Mouse (Mus musculus): ENCODE measurements around the gene Vsig2.

The Vsig2 gene

DNA sequence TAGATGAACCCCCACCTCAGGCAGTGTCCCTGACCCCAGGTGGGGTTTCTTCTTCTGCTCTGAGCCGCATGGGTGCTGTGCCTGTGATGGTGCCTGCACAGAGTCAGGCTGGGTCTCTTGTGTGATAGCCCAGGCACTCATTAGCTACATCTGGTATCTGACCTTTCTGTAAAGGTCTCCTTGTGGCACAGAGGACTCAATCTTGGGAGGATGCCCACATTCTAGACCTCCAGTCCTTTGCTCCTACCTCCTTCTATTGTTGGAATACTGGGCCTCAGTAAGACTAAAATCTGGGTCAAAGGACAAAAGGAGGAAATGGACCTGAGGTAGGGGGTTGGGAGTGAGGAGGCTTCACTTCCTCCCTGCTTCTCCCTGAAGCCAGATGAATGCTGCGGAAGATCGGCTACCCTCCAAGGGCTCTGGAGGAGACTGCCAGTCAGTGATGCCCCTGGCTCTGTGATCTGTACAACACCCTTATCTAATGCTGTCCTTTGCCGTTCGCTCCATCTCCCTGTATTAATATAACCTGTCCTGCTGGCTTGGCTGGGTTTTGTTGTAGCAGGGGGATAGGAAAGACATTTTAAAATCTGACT is 1.3 kb upstream of the Vsig2 start:
- no peak for DNase-seq

DNA sequence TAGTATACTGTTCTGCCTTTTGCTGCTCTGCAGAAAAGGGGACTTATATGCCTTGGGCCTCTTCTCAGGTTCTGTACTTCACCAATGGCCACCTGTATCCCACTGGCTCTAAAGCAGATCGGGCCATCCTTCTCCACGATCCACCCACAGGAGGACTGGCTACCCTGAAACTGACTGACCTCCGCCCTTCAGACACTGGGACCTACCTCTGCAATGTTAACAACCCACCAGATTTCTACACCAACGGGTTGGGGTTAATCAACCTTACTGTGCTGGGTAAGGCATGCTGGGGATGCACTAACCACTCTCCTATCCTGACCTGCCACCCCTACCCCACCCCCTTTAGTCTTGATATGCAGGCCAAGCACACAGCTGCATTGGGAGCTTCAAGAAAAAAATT is 1.2 kb downstream of the Vsig2 start:
- DNase-seq = no peak

DNA sequence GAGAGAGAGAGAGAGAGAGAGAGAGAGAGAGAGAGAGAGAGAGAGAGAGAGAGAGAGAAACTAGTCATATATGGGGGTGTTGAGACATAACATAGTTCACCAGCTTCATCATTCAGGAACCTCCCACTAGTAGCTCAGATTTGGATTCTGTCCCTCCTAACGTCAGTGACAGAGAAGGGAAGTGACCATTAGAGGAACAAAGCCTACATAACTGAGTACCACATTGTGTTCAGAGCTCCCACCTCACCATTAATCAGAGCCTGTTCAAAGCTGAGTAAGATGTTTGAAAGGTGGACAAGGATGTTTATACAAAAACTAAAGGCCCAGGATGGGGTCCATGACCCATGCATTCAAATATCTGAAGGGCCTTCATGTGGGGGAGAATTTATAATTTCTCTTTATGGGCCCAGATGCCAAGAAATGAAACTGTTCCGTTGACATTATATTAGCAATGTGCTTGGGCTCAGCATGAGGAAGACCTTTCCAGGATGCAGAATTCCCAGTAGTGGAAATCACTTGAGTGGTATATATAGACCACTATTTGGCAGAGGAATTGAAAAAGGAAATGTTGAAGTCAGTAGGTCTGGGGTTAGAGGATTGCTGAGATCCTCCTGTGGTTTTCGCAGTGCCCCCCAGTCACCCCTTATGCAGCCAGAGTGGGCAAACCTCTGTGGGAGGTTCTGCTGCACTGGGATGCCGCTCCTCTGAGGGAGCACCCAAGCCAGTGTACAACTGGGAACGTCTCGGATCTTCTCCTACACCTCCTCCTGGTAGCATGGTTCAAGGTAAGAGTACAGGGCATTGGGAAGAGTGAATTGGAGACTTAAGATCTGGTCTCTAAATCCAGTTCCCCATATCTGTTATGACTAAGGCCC is 1.9 kb downstream of the Vsig2 start:
- DNase-seq = no peak

GRCm38 (mm10) chr9:37541851-37542642 is 3.0 kb downstream of the Vsig2 start:
- DNase-seq = no peak

DNA sequence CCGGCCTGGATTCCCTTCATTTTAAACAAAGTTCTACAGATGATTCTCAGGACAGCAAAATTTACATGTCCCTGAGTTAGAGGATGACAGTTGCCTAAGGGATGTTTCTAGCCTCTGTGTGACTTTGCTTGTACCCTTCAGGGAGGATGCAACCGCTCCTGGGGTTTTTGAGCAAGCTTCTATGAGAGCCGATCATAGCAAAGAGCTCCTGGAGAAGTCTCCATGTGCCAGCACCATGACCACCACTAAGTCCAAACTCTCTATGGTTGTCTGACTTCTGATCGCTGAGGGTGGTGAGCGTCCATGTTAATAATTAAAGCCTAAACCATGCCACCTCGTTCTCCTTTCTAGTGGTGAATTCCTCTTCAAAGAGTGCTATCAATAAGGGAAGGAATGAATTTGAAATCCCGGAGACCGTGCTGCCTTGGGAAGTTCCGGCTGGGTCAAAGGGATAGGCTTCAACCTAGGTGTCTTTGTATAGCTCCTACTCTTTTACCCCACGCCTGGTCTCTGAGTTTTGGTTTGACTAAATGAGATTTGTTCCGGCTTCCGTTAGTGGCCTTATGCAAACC is 4.9 kb downstream of the Vsig2 start:
- DNase-seq = no peak

GRCm38 (mm10) chr9:37544447-37545165 is 5.6 kb downstream of the Vsig2 start:
- DNase-seq = peak; percentile 66

DNA sequence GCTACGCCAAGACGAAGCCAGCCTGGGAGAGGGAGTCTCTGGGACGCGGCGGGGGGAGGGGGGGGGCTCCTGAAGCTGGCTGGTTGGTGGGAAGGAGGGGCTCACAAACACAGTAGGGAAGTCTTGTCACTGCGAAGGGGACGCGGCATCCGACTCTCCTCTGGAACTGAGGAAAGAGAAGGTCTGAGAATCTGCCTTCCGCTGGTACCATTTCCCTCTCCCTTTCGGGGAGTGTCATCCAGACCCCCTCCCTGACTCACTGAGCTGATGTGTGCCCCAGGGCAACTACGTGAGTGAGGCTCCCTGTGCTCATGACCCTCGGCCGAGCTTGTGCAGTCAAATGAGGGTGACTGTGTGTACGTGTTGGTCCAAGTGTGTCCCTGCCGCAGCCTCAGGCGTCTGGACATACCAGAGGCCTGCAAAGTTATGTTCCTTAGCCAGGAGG is 6.1 kb downstream of the Vsig2 start:
- DNase-seq = no peak

DNA sequence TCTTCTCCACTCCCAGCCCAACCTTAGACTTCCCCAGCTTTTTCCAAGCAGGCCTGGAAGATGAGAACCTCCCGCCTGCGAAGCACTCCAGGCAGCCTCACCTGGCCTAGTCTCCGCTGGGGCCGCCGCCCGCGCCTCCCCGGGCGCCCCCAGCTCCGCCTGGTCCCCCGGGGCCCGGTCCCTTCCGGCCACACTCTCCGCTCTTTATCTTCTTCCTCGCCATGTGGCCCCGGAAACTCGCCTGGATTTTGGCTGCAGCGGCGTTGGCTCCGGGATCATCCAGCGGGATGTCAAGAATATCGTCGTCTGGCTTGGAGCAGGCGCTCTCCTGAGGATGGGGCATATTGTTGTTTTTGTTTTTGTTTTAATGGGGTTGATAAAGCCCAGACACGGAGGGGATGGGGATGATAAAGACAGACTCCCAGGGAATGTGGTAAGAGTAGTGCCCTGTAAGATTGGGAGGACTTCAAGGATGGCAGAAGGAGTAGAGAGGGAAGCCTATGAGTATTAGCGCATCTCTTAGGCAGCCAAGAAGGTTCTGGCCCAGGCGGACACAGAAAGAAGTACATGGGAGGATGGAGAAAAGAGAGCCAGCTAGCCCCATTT is 6.9 kb downstream of the Vsig2 start:
- DNase-seq = no peak

DNA sequence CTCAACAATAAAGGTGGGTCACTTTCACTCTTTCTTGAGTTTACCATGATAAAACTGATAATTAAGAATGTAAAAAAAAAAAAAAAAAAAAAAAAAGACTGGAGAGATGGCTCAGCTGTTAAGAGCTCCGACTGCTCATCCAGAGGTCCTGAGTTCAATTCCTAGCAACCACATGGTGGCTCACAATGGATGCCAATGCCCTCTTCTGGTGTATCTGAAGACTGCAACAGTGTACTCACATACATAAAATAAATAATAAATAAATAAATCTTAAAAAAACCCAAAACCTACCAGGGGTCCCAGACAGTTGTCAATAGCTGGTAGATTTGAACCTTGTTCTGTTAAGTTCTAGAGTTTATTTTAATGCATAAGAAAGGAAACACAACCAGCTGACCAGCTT is 7.8 kb downstream of the Vsig2 start:
- DNase-seq = no peak

GRCm38 (mm10) chr9:37550435-37550834 is 11.4 kb downstream of the Vsig2 start:
- no peak for DNase-seq

- no peak for DNase-seq
Measured at GRCm38 (mm10) chr9:37551751-37552531, 12.9 kb downstream of the Vsig2 start.

DNA sequence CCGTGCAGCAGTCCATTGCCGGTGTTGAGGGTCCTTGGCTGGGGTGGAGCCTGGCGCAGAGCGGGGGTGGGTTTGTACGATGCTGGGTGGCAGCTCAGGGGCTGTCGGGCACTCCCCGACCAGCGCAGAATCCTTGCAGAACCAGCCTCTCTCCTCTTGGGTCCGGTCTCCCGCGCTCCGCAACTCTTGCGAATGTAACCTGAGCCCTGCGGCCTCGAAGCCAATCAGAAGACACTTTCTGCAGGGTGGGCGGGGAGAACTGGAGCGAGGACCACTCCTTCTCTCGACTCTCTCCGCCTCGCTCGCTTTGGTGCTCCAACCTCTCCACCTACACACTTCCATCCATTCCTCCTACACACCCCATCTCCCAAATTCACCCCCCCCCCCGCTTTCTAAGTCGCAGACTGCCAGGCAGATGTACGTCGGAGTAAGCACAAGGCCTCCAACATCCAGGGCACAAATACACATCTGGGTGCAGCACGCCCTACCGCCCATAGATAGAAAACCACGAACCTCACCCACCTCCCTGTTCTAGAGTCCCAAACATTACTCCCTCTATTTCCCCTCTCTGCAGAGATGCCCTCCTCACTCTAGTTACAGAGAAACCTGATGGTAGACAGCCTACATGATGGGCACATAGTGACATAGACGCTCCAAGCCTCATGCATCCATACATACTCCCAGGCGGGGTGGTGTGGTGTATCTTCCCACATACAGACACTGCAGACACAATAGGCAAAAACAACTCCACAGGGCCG is 13.7 kb downstream of the Vsig2 start, which contains the start of gene Nrgn:
Nrgn (minus strand) TSS at position 369 of the 758 bp plus-strand sequence.
- no peak for DNase-seq

DNA sequence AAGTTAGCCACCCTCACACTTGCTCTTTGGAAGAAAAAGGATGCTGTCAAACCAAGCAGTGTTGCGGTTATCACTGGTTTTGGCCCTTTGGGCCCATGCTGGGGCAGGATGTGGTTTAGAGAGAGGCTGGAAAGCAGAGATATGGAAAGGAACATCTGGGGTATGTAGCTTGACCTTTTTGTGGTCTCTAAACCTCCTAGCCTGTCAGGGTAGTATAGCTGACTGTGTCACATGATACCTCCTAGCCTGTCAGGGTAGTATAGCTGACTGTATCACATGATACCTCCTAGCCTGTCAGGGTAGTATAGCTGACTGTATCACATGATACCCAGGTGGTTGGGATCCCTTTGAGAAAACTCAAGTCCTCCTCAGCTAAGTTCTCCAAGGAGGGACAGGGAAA is 15.2 kb downstream of the Vsig2 start:
- DNase-seq = no peak

- DNase-seq = no peak
Measured at GRCm38 (mm10) chr9:37554838-37555748, 16.0 kb downstream of the Vsig2 start, which contains the start of gene Siae. Gene Siae, plus strand, starts transcription at chr9:37555698.

DNA sequence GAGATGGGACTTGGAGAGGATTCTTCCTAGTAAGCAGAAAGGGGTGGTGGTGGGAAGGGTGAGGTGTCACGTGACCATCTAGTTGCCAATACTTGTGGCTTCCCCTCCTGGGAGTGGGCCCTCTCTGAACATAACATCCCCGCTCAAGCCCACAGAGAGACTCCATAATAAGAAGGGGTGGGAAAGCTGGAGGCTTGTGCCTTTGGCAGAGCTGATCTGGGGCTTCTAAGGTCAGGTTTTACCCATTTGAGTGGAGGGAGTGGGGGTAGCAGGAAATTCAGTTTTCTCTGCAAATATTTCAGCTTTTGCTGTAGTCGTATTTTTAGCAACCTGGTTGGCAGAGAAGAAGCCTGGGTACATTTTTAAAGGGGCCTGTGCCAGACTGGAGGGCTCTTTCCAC is 17.3 kb downstream of the Vsig2 start:
- no peak for DNase-seq

GRCm38 (mm10) chr9:37560617-37561016 is 21.6 kb downstream of the Vsig2 start:
- no peak for DNase-seq

DNA sequence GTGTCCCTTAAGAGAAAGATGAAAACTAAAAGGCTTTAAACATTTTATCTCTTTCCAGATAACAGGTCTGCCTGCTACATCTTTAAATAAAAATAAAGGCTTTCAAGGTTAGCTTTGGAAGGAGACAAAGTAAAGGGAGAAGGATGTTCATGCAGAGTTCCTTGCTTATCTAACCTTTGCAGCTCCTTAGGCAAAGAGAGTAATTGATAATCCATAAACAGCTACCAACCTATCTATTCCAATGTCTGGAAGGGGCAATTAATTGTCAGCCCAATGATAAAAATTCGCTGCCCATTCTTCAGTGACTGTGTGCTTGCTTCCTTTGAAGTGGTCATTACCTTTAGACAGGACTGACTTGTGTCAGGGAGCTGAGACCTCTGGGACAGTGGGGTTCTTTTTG is 24.8 kb downstream of the Vsig2 start:
- no peak for DNase-seq

DNA sequence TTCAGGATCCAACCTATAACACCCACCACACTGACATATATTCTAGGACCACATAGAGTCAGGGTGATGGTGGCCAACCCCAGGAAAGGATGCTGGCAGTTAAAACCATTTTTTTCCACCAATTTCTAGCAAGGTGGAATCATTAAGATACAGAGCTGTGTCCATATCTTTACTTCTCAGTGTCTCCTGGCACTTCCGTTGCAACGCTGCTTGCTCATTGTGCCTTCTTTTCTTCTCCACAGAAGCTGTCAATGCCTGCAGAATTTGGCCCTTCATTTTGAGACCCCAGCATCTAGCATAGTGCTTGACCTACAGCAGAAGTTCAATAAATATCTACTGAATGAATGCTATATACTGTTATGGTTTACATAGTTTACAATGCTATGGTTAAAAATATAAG is 28.0 kb downstream of the Vsig2 start:
- no peak for DNase-seq

- DNase-seq = no peak
Measured at GRCm38 (mm10) chr9:37567454-37567853, 28.4 kb downstream of the Vsig2 start.
